Mouse (Mus musculus) kidney, adult 2 months (tissue): ENCODE results near the gene Cmc2. TPM values are rescaled to one million over a fixed set of nuclear protein-coding genes. Genes with fewer than 3 reads are reported as not detected.

ENCODE experiments used
- DNase-seq: peaks from one replicate; pipeline ENCODE4 v3.0.0; 2021
- H3K27ac ChIP-seq: fragments of 200-500 bp; 2 replicates; pipeline ENCODE4 v1.5.1; 2012; ENCODE audit warnings: low read depth, low read length, control low read depth, inconsistent platforms; ENCODE audit not compliant: insufficient read depth
- H3K27me3 ChIP-seq: fragments of 200-500 bp; replicated peaks from 2 replicates; pipeline ENCODE4 v1.6.1; 2012; ENCODE audit warnings: mild to moderate bottlenecking, moderate library complexity, low read length, inconsistent platforms; ENCODE audit not compliant: control insufficient read depth, insufficient read depth
- H3K36me3 ChIP-seq: fragments of 200-500 bp; 2 replicates; pipeline ENCODE4 v1.6.1; 2012; ENCODE audit warnings: mild to moderate bottlenecking, moderate library complexity, low read length, inconsistent platforms; ENCODE audit not compliant: control insufficient read depth, insufficient read depth
- H3K4me1 ChIP-seq: fragments of 200-500 bp; 2 replicates; pipeline ENCODE4 v1.6.1; 2011; ENCODE audit warnings: low read length; ENCODE audit not compliant: control insufficient read depth, insufficient read depth
- H3K4me3 ChIP-seq: fragments of 200-500 bp; 2 replicates; pipeline ENCODE4 v1.5.1; 2011; ENCODE audit warnings: mild to moderate bottlenecking, low read depth, low read length, control low read depth; ENCODE audit not compliant: insufficient read depth
- CTCF ChIP-seq: fragments of 200-500 bp; conservative IDR thresholded peaks from 2 replicates; pipeline ENCODE4 v1.5.1; 2011; ENCODE audit warnings: low read depth, mild to moderate bottlenecking, control low read depth, low read length, moderate library complexity, mixed read lengths; ENCODE audit not compliant: insufficient read depth, insufficient read length
- POLR2A ChIP-seq: fragments of 200-500 bp; IDR thresholded peaks from one replicate; pipeline ENCODE4 v1.6.1; 2011; ENCODE audit warnings: low read depth, low read length, control low read depth
- WGBS: fragments of 180-500 bp; shearing (Covaris S2); methylation state at CpG from one replicate; pipeline ENCODE4 v1.1.7; 2018; 5-methylcytosine and 5-hydroxymethylcytosine counted together
- polyA plus RNA-seq: library from polyadenylated mRNA; depleted of rRNA; stranded (reverse); fragments of >200 nt; gene quantifications from 2 replicates; pipeline ENCODE4 v1.2.3, GENCODE M21; 2012; rRNA removed

The Cmc2 gene
- polyA plus RNA-seq, 1 experiment, result 17.7 TPM

GRCm38 (mm10) chr8:116852042-116852441, 69.2 kb downstream of the Cmc2 start:
- Histone ChIP-seq H3K4me1 (no peaks in the 10 kb centered on the region), H3K4me3 (no peak overlapping the region), H3K36me3 (no peaks in the 10 kb centered on the region), H3K27ac (no peak overlapping the region), H3K27me3 (no peaks in the 10 kb centered on the region)
- no peak for DNase-seq
- TF ChIP-seq POLR2A, result no peak
- no peak for TF ChIP-seq CTCF
- 85% methylated on average over 11 of the region's 11 CpGs for WGBS

GRCm38 (mm10) chr8:116848042-116848441, 73.2 kb downstream of the Cmc2 start:
- 86% methylated on average over 3 of the region's 3 CpGs for WGBS
- H3K27me3 ChIP-seq, result no peaks in the 10 kb centered on the region
- DNase-seq, result no peak
- H3K4me1 ChIP-seq, result no peaks in the 10 kb centered on the region
- H3K27ac ChIP-seq, result no peak overlapping the region
- no peak overlapping the region for H3K4me3 ChIP-seq
- no peaks in the 10 kb centered on the region for H3K36me3 ChIP-seq
- TF ChIP-seq CTCF (no peak), POLR2A (no peak)

DNA sequence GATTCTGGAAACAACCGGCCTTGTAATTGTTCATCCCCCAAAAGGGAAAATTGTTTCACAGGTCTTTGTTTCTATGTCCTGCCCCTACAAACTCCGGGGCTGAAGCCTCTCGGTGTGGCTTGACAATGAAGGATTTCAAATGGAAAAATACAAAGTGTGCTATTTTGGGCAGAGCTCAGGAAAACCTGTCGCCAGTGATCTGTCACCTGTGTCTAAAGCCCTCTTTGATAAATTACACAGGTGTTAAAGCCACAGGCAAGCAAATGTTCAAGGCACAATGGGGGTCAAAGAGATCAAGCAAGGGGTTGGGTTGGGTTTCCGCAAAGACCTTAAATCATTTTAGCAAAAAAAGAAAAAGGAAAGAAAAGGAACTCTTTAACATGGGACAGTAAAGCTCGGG, 78.6 kb downstream of the Cmc2 start:
- TF ChIP-seq POLR2A, result no peak
- no peak for TF ChIP-seq CTCF
- Histone ChIP-seq H3K4me1 (no peaks in the 10 kb centered on the region), H3K4me3 (no peak overlapping the region), H3K27me3 (no peaks in the 10 kb centered on the region), H3K36me3 (no peaks in the 10 kb centered on the region), H3K27ac (no peak overlapping the region)
- peak; percentile 29 for DNase-seq
- WGBS, result 40% methylated on average over 6 of the region's 6 CpGs

Other genes with a start within 250 kb of the Cmc2 start
- 2.0 and 2.4 TPM in 2 replicates for gene Cdyl2, start 188.5 kb downstream of the Cmc2 start, polyA plus RNA-seq
- 0.89 and 1.2 TPM in 2 replicates for gene Cenpn, start 275 bp upstream of the Cmc2 start, polyA plus RNA-seq
- gene Atmin, start 21.9 kb upstream of the Cmc2 start, polyA plus RNA-seq, result 15.9 and 17.1 TPM in 2 replicates
- 1.4 TPM in 2 replicates for gene 1700030J22Rik, start 57.5 kb upstream of the Cmc2 start, polyA plus RNA-seq
- gene Gcsh, start 72.1 kb upstream of the Cmc2 start, polyA plus RNA-seq, result 96.5 and 113 TPM in 2 replicates
- 0.04 and 0.08 TPM in 2 replicates for gene Pkd1l2, start 161.0 kb upstream of the Cmc2 start, polyA plus RNA-seq
- gene Bco1, start 174.4 kb upstream of the Cmc2 start, polyA plus RNA-seq, result 2.6 and 3.0 TPM in 2 replicates
- 3.1 and 3.4 TPM in 2 replicates for gene Gan, start 236.7 kb upstream of the Cmc2 start, polyA plus RNA-seq